Mouse (Mus musculus): ENCODE measurements around the gene Ranbp3.

Ranbp3 gene

GRCm38 (mm10) chr17:56681791-56682190 lies 8.7 kb downstream of the Ranbp3 start:
- DNase-seq = no peak

- no peak for DNase-seq
Measured at GRCm38 (mm10) chr17:56682880-56683279, 9.8 kb downstream of the Ranbp3 start.

GRCm38 (mm10) chr17:56683546-56684140 lies 10.5 kb downstream of the Ranbp3 start:
- DNase-seq = no peak

GRCm38 (mm10) chr17:56684649-56685048 lies 11.6 kb downstream of the Ranbp3 start:
- no peak for DNase-seq

GRCm38 (mm10) chr17:56686801-56687200 lies 13.7 kb downstream of the Ranbp3 start:
- DNase-seq = no peak

GRCm38 (mm10) chr17:56688045-56688444 lies 15.0 kb downstream of the Ranbp3 start:
- DNase-seq = no peak

- no peak for DNase-seq
Measured at GRCm38 (mm10) chr17:56688689-56689088, 15.6 kb downstream of the Ranbp3 start.

GRCm38 (mm10) chr17:56693395-56693794 lies 20.3 kb downstream of the Ranbp3 start:
- no peak for DNase-seq

GRCm38 (mm10) chr17:56693851-56694310 lies 20.8 kb downstream of the Ranbp3 start:
- DNase-seq = peak; percentile 61

- DNase-seq = no peak
Measured at GRCm38 (mm10) chr17:56700451-56700850, 27.4 kb downstream of the Ranbp3 start.

GRCm38 (mm10) chr17:56703038-56703437 lies 29.9 kb downstream of the Ranbp3 start:
- DNase-seq = no peak

GRCm38 (mm10) chr17:56706515-56706914 lies 33.4 kb downstream of the Ranbp3 start:
- no peak for DNase-seq

GRCm38 (mm10) chr17:56708692-56709091 lies 35.6 kb downstream of the Ranbp3 start:
- no peak for DNase-seq

- no peak for DNase-seq
Measured at GRCm38 (mm10) chr17:56709708-56710107, 36.6 kb downstream of the Ranbp3 start.

GRCm38 (mm10) chr17:56715360-56715759 lies 42.3 kb downstream of the Ranbp3 start:
- DNase-seq = no peak

GRCm38 (mm10) chr17:56715914-56716654 lies 43.0 kb downstream of the Ranbp3 start:
- DNase-seq = no peak

GRCm38 (mm10) chr17:56716655-56717362 lies 43.7 kb downstream of the Ranbp3 start:
- peak; percentile 97 for DNase-seq

GRCm38 (mm10) chr17:56717363-56718058 lies 44.4 kb downstream of the Ranbp3 start, which contains the start of the genes Ndufa11 and Vmac:
Gene Ndufa11 (plus strand): TSS chr17:56717767.
Gene Vmac (minus strand): TSS chr17:56718022.
- DNase-seq = peak; percentile 97

GRCm38 (mm10) chr17:56722441-56722840 lies 49.3 kb downstream of the Ranbp3 start:
- DNase-seq = no peak

GRCm38 (mm10) chr17:56723419-56724161 lies 50.5 kb downstream of the Ranbp3 start:
- DNase-seq = no peak

GRCm38 (mm10) chr17:56727029-56727649 lies 54.0 kb downstream of the Ranbp3 start:
- DNase-seq = no peak

- DNase-seq = no peak
Measured at GRCm38 (mm10) chr17:56727659-56728058, 54.6 kb downstream of the Ranbp3 start.

Data from lung, postnatal 14 days (tissue).